Mouse (Mus musculus): Measurements from ENCODE around the gene Gngt2. TPM values are rescaled to one million over a fixed set of nuclear protein-coding genes. Genes with fewer than 3 reads are reported as not detected.

Gene Gngt2
- polyA plus RNA-seq, 1 experiment from 2014 or later = 9.2 TPM

DNA sequence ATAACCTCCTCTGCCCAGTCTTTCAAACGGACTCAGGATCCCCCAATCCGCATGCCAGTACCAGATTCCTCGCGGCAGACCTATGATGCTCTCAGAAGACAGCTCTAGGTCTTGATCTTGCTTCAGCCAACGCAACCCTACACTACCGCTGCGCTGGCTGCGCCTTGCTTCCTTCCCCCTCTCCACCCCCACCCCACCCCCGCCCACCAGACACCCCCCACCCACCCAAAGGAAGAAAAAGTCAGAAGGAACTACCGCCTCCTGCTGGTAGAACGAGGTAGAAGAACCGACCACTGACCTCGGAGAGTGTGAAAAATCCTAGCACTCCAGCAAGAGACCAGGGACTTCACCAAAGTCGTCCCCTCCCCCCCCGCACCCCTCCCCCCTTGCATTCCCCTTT, 5.4 kb upstream of the Gngt2 start:
- WGBS = 3% methylated on average over 15 of the region's 15 CpGs
- DNase-seq (ENCODE audit: low spot score) = peak; percentile 47
- no peak overlapping the region for H3K9ac ChIP-seq (replicated peaks; ENCODE audit: low read length)
- no peak overlapping the region for H3K27ac ChIP-seq (replicated peaks; ENCODE audit: low read depth, low read length)
- H3K36me3 ChIP-seq (replicated peaks; ENCODE audit: control insufficient read depth, insufficient read depth, low read depth, low read length) = no peaks in the 10 kb centered on the region
- H3K9me3 ChIP-seq (replicated peaks; ENCODE audit: control insufficient read depth, low read length) = no peaks in the 10 kb centered on the region
- no peak for ATAC-seq (replicated peaks; ENCODE audit: insufficient number of reproducible peaks, low FRiP score, low TSS enrichment, low read depth)
- peaks cover 12% of the 10 kb centered on the region for H3K4me1 ChIP-seq (ENCODE audit: control insufficient read depth, insufficient read depth, low read length)
- H3K4me2 ChIP-seq (ENCODE audit: low read depth, low read length) = no peak overlapping the region
- peaks cover 77% of the 10 kb centered on the region for H3K27me3 ChIP-seq (ENCODE audit: control insufficient read depth, insufficient read depth, low read length)
- H3K4me3 ChIP-seq (ENCODE audit: low read depth, low read length) = no peak overlapping the region

- Histone ChIP-seq H3K4me1 (ENCODE audit: control insufficient read depth, insufficient read depth, low read length) (peaks cover 12% of the 10 kb centered on the region), H3K27me3 (ENCODE audit: control insufficient read depth, insufficient read depth, low read length) (peaks cover 76% of the 10 kb centered on the region), H3K4me3 (ENCODE audit: low read depth, low read length) (no peak overlapping the region), H3K4me2 (ENCODE audit: low read depth, low read length) (no peak overlapping the region), H3K27ac (replicated peaks; ENCODE audit: low read depth, low read length) (no peak overlapping the region), H3K36me3 (replicated peaks; ENCODE audit: control insufficient read depth, insufficient read depth, low read depth, low read length) (no peaks in the 10 kb centered on the region), H3K9ac (replicated peaks; ENCODE audit: low read length) (no peak overlapping the region), H3K9me3 (replicated peaks; ENCODE audit: control insufficient read depth, low read length) (no peaks in the 10 kb centered on the region)
- WGBS = 30% methylated on average over 18 of the region's 18 CpGs
- DNase-seq (ENCODE audit: low spot score) (no peak), ATAC-seq (replicated peaks; ENCODE audit: insufficient number of reproducible peaks, low FRiP score, low TSS enrichment, low read depth) (no peak)
Observed at GRCm38 (mm10) chr11:95832129-95833005, 4.6 kb upstream of the Gngt2 start.

DNA sequence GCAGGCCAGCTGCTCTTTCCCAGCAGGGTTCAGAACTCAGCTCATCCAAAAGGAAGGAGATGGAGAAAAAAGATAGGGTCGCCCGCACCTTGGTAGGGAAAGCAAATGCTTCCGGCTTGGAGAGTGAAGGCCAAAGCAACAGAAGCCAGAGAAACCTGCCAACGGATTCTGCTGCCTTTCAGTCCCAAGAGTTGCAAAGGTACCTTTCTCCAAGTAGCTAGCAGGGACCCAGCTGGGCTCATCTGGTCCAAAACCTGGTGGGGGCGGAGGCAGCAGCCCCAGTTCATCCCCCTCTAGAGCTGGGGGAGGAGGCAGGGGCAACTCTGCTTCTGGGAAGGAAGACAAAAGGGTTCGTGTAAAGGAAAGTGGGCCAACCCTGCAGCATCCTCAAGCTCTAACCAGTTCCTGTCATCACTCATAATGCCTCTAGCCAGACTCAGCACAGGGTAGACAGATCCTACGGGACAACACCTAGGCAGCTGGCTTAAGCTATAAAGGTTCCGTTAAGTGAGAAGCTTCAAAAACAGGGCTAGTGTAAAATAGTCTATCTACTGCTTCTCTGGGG, 3.9 kb upstream of the Gngt2 start:
- ATAC-seq (replicated peaks; ENCODE audit: insufficient number of reproducible peaks, low FRiP score, low TSS enrichment, low read depth) = no peak
- H3K4me2 ChIP-seq (ENCODE audit: low read depth, low read length) = no peak overlapping the region
- WGBS = 15% methylated on average over 8 of the region's 8 CpGs
- H3K36me3 ChIP-seq (replicated peaks; ENCODE audit: control insufficient read depth, insufficient read depth, low read depth, low read length) = no peaks in the 10 kb centered on the region
- H3K4me1 ChIP-seq (ENCODE audit: control insufficient read depth, insufficient read depth, low read length) = peaks cover 12% of the 10 kb centered on the region
- no peaks in the 10 kb centered on the region for H3K9me3 ChIP-seq (replicated peaks; ENCODE audit: control insufficient read depth, low read length)
- H3K27me3 ChIP-seq (ENCODE audit: control insufficient read depth, insufficient read depth, low read length) = peaks cover 76% of the 10 kb centered on the region
- H3K4me3 ChIP-seq (ENCODE audit: low read depth, low read length) = no peak overlapping the region
- H3K9ac ChIP-seq (replicated peaks; ENCODE audit: low read length) = no peak overlapping the region
- DNase-seq (ENCODE audit: low spot score) = no peak
- no peak overlapping the region for H3K27ac ChIP-seq (replicated peaks; ENCODE audit: low read depth, low read length)

GRCm38 (mm10) chr11:95833631-95834142, 3.3 kb upstream of the Gngt2 start:
- no peak overlapping the region for H3K4me2 ChIP-seq (ENCODE audit: low read depth, low read length)
- H3K36me3 ChIP-seq (replicated peaks; ENCODE audit: control insufficient read depth, insufficient read depth, low read depth, low read length) = no peaks in the 10 kb centered on the region
- H3K4me1 ChIP-seq (ENCODE audit: control insufficient read depth, insufficient read depth, low read length) = peaks cover 12% of the 10 kb centered on the region
- H3K9ac ChIP-seq (replicated peaks; ENCODE audit: low read length) = no peak overlapping the region
- peaks cover 76% of the 10 kb centered on the region for H3K27me3 ChIP-seq (ENCODE audit: control insufficient read depth, insufficient read depth, low read length)
- H3K9me3 ChIP-seq (replicated peaks; ENCODE audit: control insufficient read depth, low read length) = no peaks in the 10 kb centered on the region
- no peak overlapping the region for H3K27ac ChIP-seq (replicated peaks; ENCODE audit: low read depth, low read length)
- no peak overlapping the region for H3K4me3 ChIP-seq (ENCODE audit: low read depth, low read length)
- DNase-seq (ENCODE audit: low spot score) (no peak), ATAC-seq (replicated peaks; ENCODE audit: insufficient number of reproducible peaks, low FRiP score, low TSS enrichment, low read depth) (peak; percentile 36; the same call in 1 of the 2 replicates)
- 2% methylated on average over 18 of the region's 18 CpGs for WGBS

GRCm38 (mm10) chr11:95834143-95834667, 2.8 kb upstream of the Gngt2 start:
- WGBS = 5% methylated on average over 22 of the region's 22 CpGs
- ATAC-seq (replicated peaks; ENCODE audit: insufficient number of reproducible peaks, low FRiP score, low TSS enrichment, low read depth) = no peak
- peak overlapping the region; percentile 11; the same call in 1 of the 2 replicates for H3K4me2 ChIP-seq (ENCODE audit: low read depth, low read length)
- peaks cover 71% of the 10 kb centered on the region for H3K27me3 ChIP-seq (ENCODE audit: control insufficient read depth, insufficient read depth, low read length)
- no peak overlapping the region for H3K9ac ChIP-seq (replicated peaks; ENCODE audit: low read length)
- H3K36me3 ChIP-seq (replicated peaks; ENCODE audit: control insufficient read depth, insufficient read depth, low read depth, low read length) = no peaks in the 10 kb centered on the region
- peak; percentile 44 for DNase-seq (ENCODE audit: low spot score)
- no peak overlapping the region for H3K27ac ChIP-seq (replicated peaks; ENCODE audit: low read depth, low read length)
- no peak overlapping the region for H3K4me3 ChIP-seq (ENCODE audit: low read depth, low read length)
- H3K4me1 ChIP-seq (ENCODE audit: control insufficient read depth, insufficient read depth, low read length) = peaks cover 12% of the 10 kb centered on the region
- H3K9me3 ChIP-seq (replicated peaks; ENCODE audit: control insufficient read depth, low read length) = no peaks in the 10 kb centered on the region

DNA sequence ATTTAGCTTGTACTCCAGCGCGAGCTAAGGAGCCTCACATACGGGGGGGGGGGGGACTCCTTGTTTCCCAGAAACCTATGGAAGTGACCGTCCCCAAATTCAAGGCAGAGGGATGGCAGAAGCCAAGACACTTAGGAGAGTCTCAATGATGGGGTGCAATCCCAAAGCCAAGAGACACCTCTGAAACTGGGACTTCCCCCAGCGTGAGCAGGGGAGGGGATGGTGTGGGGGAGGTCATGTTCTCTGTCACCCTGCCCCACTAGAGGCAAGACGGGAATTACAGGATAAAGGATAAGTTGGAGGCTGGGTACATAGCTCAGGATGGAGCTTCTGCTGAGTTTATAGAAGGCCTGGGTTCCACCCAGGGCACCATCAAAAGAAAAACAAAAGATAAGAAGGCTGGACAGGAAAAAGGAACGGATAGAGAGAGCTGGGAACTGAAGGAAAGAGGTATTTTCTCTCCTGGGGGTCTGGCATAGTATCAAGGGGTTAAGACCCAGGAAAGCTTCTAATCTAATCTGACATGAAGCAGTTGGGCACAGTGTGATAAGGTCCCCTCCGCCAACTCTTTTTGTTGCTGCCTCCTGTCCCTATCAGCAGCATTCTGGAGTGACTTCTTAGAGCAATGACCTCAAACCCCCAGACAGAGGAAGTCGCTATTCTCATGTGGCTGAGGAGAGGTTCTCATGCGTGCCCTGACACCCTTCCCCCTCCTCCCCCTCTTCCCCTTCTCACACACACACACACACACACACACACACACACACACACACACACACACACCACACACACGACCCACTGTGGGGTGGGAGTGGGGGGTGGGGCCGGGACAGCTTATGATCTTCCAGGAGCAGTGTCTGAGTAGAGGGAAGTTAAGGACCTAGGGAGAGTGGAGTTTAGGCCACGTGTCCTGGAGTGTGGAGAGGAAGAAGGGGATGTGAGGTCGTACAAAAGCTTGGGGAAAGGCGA, 2.0 kb upstream of the Gngt2 start:
- DNase-seq (ENCODE audit: low spot score) = no peak

DNA sequence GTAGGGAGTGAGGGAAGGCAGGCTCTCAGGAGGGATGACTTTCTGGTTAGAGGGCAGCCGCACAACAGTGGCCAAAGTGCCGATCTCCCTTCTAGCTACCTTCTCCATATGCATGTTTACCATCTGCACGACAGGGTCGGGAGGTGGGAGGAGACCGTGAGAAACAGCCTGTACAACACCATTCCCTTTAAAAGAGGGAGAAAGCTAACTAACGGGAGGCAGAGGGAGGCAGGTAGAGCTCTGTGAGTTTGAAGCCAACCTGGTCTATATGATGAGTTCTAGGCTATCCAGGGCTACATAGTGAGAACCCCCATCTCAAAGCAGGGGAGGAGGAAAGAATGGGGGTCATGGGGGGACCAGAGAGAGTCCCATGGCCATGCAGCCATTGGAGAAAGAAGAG, 1.2 kb upstream of the Gngt2 start:
- H3K9me3 ChIP-seq (replicated peaks; ENCODE audit: control insufficient read depth, low read length) = no peaks in the 10 kb centered on the region
- DNase-seq (ENCODE audit: low spot score) (no peak), ATAC-seq (replicated peaks; ENCODE audit: insufficient number of reproducible peaks, low FRiP score, low TSS enrichment, low read depth) (no peak)
- H3K27me3 ChIP-seq (ENCODE audit: control insufficient read depth, insufficient read depth, low read length) = peaks cover 55% of the 10 kb centered on the region
- H3K4me3 ChIP-seq (ENCODE audit: low read depth, low read length) = no peak overlapping the region
- H3K9ac ChIP-seq (replicated peaks; ENCODE audit: low read length) = no peak overlapping the region
- no peak overlapping the region for H3K4me2 ChIP-seq (ENCODE audit: low read depth, low read length)
- no peak overlapping the region for H3K27ac ChIP-seq (replicated peaks; ENCODE audit: low read depth, low read length)
- WGBS = 48% methylated on average over 6 of the region's 6 CpGs
- peaks cover 6% of the 10 kb centered on the region for H3K4me1 ChIP-seq (ENCODE audit: control insufficient read depth, insufficient read depth, low read length)
- H3K36me3 ChIP-seq (replicated peaks; ENCODE audit: control insufficient read depth, insufficient read depth, low read depth, low read length) = no peaks in the 10 kb centered on the region

More for the DNA sequence above, 2.0 kb upstream of the Gngt2 start:
- ATAC-seq (replicated peaks; ENCODE audit: insufficient number of reproducible peaks, low FRiP score, low TSS enrichment, low read depth) = no peak
- H3K4me1 ChIP-seq (ENCODE audit: control insufficient read depth, insufficient read depth, low read length) = peaks cover 12% of the 10 kb centered on the region
- no peak overlapping the region for H3K4me3 ChIP-seq (ENCODE audit: low read depth, low read length)
- H3K4me2 ChIP-seq (ENCODE audit: low read depth, low read length) = no peak overlapping the region
- no peaks in the 10 kb centered on the region for H3K36me3 ChIP-seq (replicated peaks; ENCODE audit: control insufficient read depth, insufficient read depth, low read depth, low read length)
- 0 out of 2 replicates have a peak overlapping the region, but pooled peaks have one; percentile 8 for H3K27ac ChIP-seq (replicated peaks; ENCODE audit: low read depth, low read length)
- 16% methylated on average over 15 of the region's 15 CpGs for WGBS
- H3K9ac ChIP-seq (replicated peaks; ENCODE audit: low read length) = no peak overlapping the region
- H3K9me3 ChIP-seq (replicated peaks; ENCODE audit: control insufficient read depth, low read length) = no peaks in the 10 kb centered on the region
- peaks cover 63% of the 10 kb centered on the region for H3K27me3 ChIP-seq (ENCODE audit: control insufficient read depth, insufficient read depth, low read length)

Measured in embryonic facial prominence, embryonic 11.5 days (tissue).